19 mouse cellular contexts compared by ENCODE assay signal in the genomic region with DNA sequence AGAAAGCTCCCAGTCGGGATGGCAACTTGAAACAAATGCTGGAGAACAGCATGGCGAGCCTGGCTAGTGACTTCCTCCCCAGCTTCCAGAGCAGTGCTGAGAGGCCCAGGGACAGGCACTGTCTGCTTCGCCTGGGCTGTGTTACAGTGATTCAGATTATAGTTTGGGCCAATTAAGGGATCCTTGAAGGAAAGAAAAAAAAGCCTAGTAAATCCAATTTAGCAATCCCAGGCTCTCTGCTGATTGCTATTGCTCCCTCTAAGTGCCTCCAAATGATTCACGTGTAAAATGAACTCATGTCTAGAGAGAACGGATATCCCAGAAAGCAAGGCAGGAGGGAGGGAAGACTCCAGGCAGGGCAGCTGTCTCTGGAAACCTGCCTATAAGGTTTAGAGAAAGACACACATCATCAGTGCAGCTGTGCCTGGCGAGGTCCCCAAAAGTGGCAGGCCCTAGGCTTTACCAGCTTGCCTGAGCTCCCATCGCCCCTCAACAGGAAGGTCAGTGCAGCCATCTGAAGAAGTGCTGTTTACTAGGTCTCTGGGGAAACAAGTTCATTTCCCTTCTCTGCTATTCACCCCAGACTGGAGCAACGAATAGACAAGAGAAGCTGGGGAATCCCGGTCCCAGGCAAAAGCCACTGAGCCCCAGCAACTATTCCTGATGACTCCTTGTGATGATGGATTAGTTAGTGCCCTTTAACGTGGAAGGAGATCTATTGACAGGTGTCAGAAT. TPM values are rescaled to one million over a fixed set of nuclear protein-coding genes. Genes with fewer than 3 reads are reported as not detected.
A peak's percentile ranks its signal among the peaks of the same experiment; 100 is the strongest.
DNase-seq lines count a peak whose midpoint lies in the region; ATAC-seq and TF ChIP-seq lines count a peak whose summit lies in the region.
"Had no signal": no experiment of that assay in that cellular context is flagged by ENCODE, and none has a peak within 500 bp of the region (broad histone marks: within the 10 kb centered on the region; RNA-seq: fewer than 3 reads in every experiment).

No protein-coding gene starts in this region.

- DNase-seq in frontal cortex, postnatal 14 days (ENCODE audit: low spot score in 2 of 2) = no peak
- no peak for DNase-seq in hindbrain, embryonic 10.5 days (ENCODE audit: low spot score)
- peak in 1 of 2 experiments; percentile 72 for DNase-seq in spleen, adult 2 months (ENCODE audit: low read depth in 1 of 2, low spot score in 2 of 2)
- no peak for DNase-seq in spleen, postnatal 14 days (ENCODE audit: low spot score in 2 of 2)
- DNase-seq: adrenal gland, adult 2 months; cerebellum, postnatal 14 days; heart, adult 18-20 months; kidney, adult 2 months; kidney, postnatal 36 days; layer of hippocampus, postnatal 36 days; lung, postnatal 10 days had no signal

- H3K4me1 ChIP-seq in hindbrain, embryonic 16.5 days (ENCODE audit: control insufficient read depth, insufficient read depth, low read depth, low read length) = no peaks in the 10 kb centered on the region; the same call in 1 of the 2 replicates
- H3K4me1 ChIP-seq in hindbrain, embryonic 10.5 days (replicated peaks) = 0 out of 2 replicates have a peak, but pooled peaks cover 6% of the 10 kb centered on the region
- peaks cover 34% of the 10 kb centered on the region; the same call in 1 of the 2 replicates for H3K4me1 ChIP-seq in spleen, adult 2 months (ENCODE audit: control insufficient read depth, insufficient read depth, insufficient read length)
- H3K4me1 ChIP-seq in small intestine, adult 2 months (ENCODE audit: control insufficient read depth, insufficient read depth, insufficient read length, low read length) = no peaks in the 10 kb centered on the region; the same call in 1 of the 2 replicates
- H3K4me1 ChIP-seq: embryonic facial prominence, embryonic 12.5 days had no signal

- H3K4me2 ChIP-seq in hindbrain, embryonic 16.5 days (ENCODE audit: low read length) = no peak overlapping the region
- H3K4me2 ChIP-seq: embryonic facial prominence, embryonic 12.5 days had no signal

- H3K9me3 ChIP-seq in hindbrain, embryonic 16.5 days (ENCODE audit: control insufficient read depth, low read length) = no peaks in the 10 kb centered on the region
- H3K9me3 ChIP-seq in hindbrain, embryonic 10.5 days = no peaks in the 10 kb centered on the region
- H3K9me3 ChIP-seq: embryonic facial prominence, embryonic 12.5 days; G1E; megakaryocyte, embryonic 14.5 days had no signal

- TF ChIP-seq POLR2A in spleen, adult 2 months (IDR thresholded peaks at IDR 0.05; ENCODE audit: low read depth, low read length) = no peak
- TF ChIP-seq POLR2A in small intestine, adult 2 months (IDR thresholded peaks at IDR 0.05; ENCODE audit: low read depth, low read length) = no peak

- H3K27me3 ChIP-seq in hindbrain, embryonic 16.5 days (replicated peaks; ENCODE audit: control insufficient read depth, insufficient read depth, low read length) = no peaks in the 10 kb centered on the region
- no peaks in the 10 kb centered on the region for H3K27me3 ChIP-seq in hindbrain, embryonic 10.5 days (ENCODE audit: insufficient read depth, poor library complexity, severe bottlenecking)
- H3K27me3 ChIP-seq in spleen, adult 2 months (ENCODE audit: control insufficient read depth, insufficient read depth, low read length) = no peaks in the 10 kb centered on the region
- no peaks in the 10 kb centered on the region for H3K27me3 ChIP-seq in small intestine, adult 2 months (ENCODE audit: control insufficient read depth, insufficient read depth, low read length)
- H3K27me3 ChIP-seq: embryonic facial prominence, embryonic 12.5 days; megakaryocyte, embryonic 14.5 days had no signal

- peak; percentile 6; the same call in 1 of the 2 replicates for ATAC-seq in frontal cortex, adult (ENCODE audit: low TSS enrichment)
- ATAC-seq in hindbrain, embryonic 16.5 days = no peak
- ATAC-seq in monocyte, adult 5-6 weeks (replicated peaks; ENCODE audit: insufficient number of reproducible peaks, low FRiP score, low TSS enrichment, poor library complexity, severe bottlenecking) = no peak

- 76% methylated on average over 10 of the region's 10 CpGs for WGBS in hindbrain, embryonic 16.5 days
- 83% methylated on average over 10 of the region's 10 CpGs for WGBS in hindbrain, embryonic 10.5 days
- 49% methylated on average over 10 of the region's 10 CpGs for WGBS in spleen, adult 2 months
- WGBS in small intestine, adult 2 months = 82% methylated on average over 10 of the region's 10 CpGs

- H3K36me3 ChIP-seq in hindbrain, embryonic 16.5 days (ENCODE audit: control insufficient read depth, insufficient read depth, low read length) = peaks cover 14% of the 10 kb centered on the region
- H3K36me3 ChIP-seq in hindbrain, embryonic 10.5 days = peaks cover 76% of the 10 kb centered on the region
- peaks cover 24% of the 10 kb centered on the region for H3K36me3 ChIP-seq in spleen, adult 2 months (ENCODE audit: control insufficient read depth, insufficient read depth, low read length)
- H3K36me3 ChIP-seq in small intestine, adult 2 months (ENCODE audit: control insufficient read depth, insufficient read depth, low read length) = peaks cover 68% of the 10 kb centered on the region

- no peak overlapping the region for H3K9ac ChIP-seq in hindbrain, embryonic 16.5 days (ENCODE audit: low read depth, low read length)
- H3K9ac ChIP-seq: embryonic facial prominence, embryonic 12.5 days; liver, embryonic 14.5 days had no signal

- TF ChIP-seq CTCF in spleen, adult 2 months (IDR thresholded peaks at IDR 0.05; ENCODE audit: extremely low read depth, insufficient read depth, insufficient read length, insufficient replicate concordance) = no peak
- TF ChIP-seq CTCF in small intestine, adult 2 months (IDR thresholded peaks at IDR 0.05; ENCODE audit: extremely low read depth, insufficient read length, insufficient replicate concordance, low read depth, low read length) = no peak

- H3K4me3 ChIP-seq in hindbrain, embryonic 16.5 days (ENCODE audit: low read length) = no peak overlapping the region
- no peak overlapping the region for H3K4me3 ChIP-seq in hindbrain, embryonic 10.5 days
- H3K4me3 ChIP-seq in spleen, adult 2 months (ENCODE audit: extremely low read depth, insufficient read depth, insufficient read length) = no peak overlapping the region
- no peak overlapping the region for H3K4me3 ChIP-seq in small intestine, adult 2 months (ENCODE audit: low read depth, low read length)
- H3K4me3 ChIP-seq: embryonic facial prominence, embryonic 12.5 days; megakaryocyte, embryonic 14.5 days had no signal

- peak overlapping the region; percentile 52; the same call in 1 of the 2 replicates for H3K27ac ChIP-seq in hindbrain, embryonic 16.5 days (ENCODE audit: low read depth, low read length)
- no peak overlapping the region for H3K27ac ChIP-seq in hindbrain, embryonic 10.5 days
- H3K27ac ChIP-seq in spleen, adult 2 months (ENCODE audit: insufficient read depth, low read length) = peak overlapping the region; percentile 95
- H3K27ac ChIP-seq in small intestine, adult 2 months (ENCODE audit: insufficient read depth, low read depth, low read length) = 0 out of 2 replicates have a peak overlapping the region, but pooled peaks have one; percentile 21
- H3K27ac ChIP-seq: embryonic facial prominence, embryonic 12.5 days; liver, embryonic 14.5 days had no signal

RNA-seq across cellular contexts. Expression of a gene that starts 25.0 kb away (rescaled TPM):
- 28.9 and 31.6 TPM in 2 replicates for polyA plus RNA-seq in hindbrain, embryonic 16.5 days (2015; fragmentation: Nextera tagmentation; extraction: Ambion mirVana)
- 88.8 and 127 TPM in 2 replicates for polyA plus RNA-seq in hindbrain, embryonic 10.5 days (2016; fragmentation: Nextera tagmentation; extraction: Ambion mirVana)
- 115 and 171 TPM in 2 replicates for polyA plus RNA-seq in spleen, adult 2 months (2012; rRNA removed)
- polyA plus RNA-seq in small intestine, adult 2 months (2012; rRNA removed) = 245 and 497 TPM in 2 replicates
- total RNA-seq in monocyte, adult 5-6 weeks (2017) = 68.7 to 164 TPM (median 135 TPM) in 3 replicates

RNA-seq across cellular contexts. Expression of a gene that starts 30.3 kb away (rescaled TPM):
- polyA plus RNA-seq in hindbrain, embryonic 16.5 days (2015; fragmentation: Nextera tagmentation; extraction: Ambion mirVana) = 134 and 150 TPM in 2 replicates
- 84.0 and 94.7 TPM in 2 replicates for polyA plus RNA-seq in hindbrain, embryonic 10.5 days (2016; fragmentation: Nextera tagmentation; extraction: Ambion mirVana)
- polyA plus RNA-seq in spleen, adult 2 months (2012; rRNA removed) = 129 and 155 TPM in 2 replicates
- polyA plus RNA-seq in small intestine, adult 2 months (2012; rRNA removed) = 3.4 and 4.3 TPM in 2 replicates
- 20.7 to 30.3 TPM (median 27.4 TPM) in 3 replicates for total RNA-seq in monocyte, adult 5-6 weeks (2017)

RNA-seq across cellular contexts. Expression of a gene that starts 43.4 kb away (rescaled TPM):
- 27.4 and 28.9 TPM in 2 replicates for polyA plus RNA-seq in hindbrain, embryonic 16.5 days (2015; fragmentation: Nextera tagmentation; extraction: Ambion mirVana)
- polyA plus RNA-seq in hindbrain, embryonic 10.5 days (2016; fragmentation: Nextera tagmentation; extraction: Ambion mirVana) = 28.4 and 28.7 TPM in 2 replicates
- polyA plus RNA-seq in spleen, adult 2 months (2012; rRNA removed) = 28.6 and 42.5 TPM in 2 replicates
- polyA plus RNA-seq in small intestine, adult 2 months (2012; rRNA removed) = 29.7 and 39.1 TPM in 2 replicates
- 26.1 to 46.2 TPM (median 27.6 TPM) in 3 replicates for total RNA-seq in monocyte, adult 5-6 weeks (2017)

Comparison
In these comparisons a context has a peak if more than half of its experiments do, and no peak if none do; other contexts are left out.
1. RNA of a gene that starts 30.3 kb away (polyA plus RNA-seq): 134 to 150 TPM in hindbrain, embryonic 16.5 days, 129 to 155 TPM in spleen, adult 2 months and 84.0 to 94.7 TPM in hindbrain, embryonic 10.5 days; 3.4 to 4.3 TPM in small intestine, adult 2 months; every median in the first group is over 10 times any median in the second.